Mouse (Mus musculus): Measurements from ENCODE around the gene Rbm15. TPM values are rescaled to one million over a fixed set of nuclear protein-coding genes. Genes with fewer than 3 reads are reported as not detected.
"Not testable (repeated sequence)": the region's sequence is repeated elsewhere in the genome, so short reads cannot be mapped to it uniquely, and the experiment has no call there.

Gene Rbm15
- total RNA-seq, 2 experiments from 2014 or later: 36.5 to 40.8 TPM

DNA sequence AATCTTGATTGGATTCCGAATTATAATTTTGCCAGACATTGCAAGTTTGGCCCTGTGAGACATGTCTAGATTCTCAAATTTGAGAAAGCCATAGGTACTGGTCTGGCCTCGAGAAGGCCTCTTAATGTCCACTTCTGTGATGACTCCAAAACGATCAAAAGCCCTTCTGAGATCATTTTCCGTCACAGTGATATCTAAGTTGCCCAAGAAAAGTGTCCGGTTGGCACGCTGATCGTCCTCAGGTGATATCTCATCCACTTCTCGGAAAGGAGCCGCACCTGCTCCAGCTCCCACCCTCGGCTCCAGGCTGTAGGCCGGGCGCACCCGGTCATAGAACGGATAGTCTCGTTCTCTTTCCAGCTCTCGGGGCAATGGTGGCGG, 1.7 kb downstream of the Rbm15 start:
- DNase-seq: no peak

DNA sequence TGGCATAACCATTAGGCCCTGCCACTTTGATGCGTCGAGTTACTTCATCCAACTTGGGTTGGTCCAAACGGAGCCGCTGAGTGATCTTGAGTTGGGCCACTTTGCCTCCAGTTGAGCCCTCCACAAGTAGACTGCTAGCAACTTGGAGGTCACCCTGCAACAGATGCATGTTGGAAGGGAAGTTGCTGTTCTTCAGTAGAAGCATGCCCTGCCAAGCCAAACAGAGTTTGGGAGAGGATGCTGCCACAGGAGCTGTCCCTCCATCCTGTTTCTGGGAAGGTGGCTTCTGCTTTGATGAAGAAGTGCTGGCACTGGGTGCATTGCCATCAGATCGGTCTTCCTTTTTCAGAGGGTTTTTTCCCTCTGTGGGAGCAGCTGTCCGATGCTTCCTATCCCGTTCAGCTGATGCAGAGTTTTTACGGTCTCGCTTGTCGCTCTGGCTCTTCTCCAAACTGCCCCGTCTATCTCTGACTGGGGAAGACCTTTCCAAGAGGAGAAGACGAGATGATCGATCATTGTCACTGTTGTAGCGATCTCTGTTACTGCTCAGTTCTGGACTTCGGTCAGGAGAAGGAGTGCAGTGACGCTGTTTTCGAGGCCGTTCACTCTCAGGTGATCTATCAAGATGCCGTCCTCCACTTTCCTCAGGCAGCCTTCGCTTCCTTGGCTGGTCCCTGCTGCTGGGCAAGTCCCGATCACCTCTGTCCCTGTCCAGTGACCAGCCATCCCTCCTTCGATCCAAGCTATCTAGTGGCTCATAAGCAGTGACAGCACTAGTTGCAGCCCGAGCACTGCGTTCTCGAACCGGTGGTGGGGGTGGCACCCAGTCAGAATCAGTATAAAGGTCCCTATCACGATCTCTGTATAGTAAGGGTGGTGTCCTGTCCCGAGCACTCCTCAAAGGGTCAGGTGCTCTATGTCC, 2.7 kb downstream of the Rbm15 start:
- DNase-seq: peak; percentile 39 to 58

DNA sequence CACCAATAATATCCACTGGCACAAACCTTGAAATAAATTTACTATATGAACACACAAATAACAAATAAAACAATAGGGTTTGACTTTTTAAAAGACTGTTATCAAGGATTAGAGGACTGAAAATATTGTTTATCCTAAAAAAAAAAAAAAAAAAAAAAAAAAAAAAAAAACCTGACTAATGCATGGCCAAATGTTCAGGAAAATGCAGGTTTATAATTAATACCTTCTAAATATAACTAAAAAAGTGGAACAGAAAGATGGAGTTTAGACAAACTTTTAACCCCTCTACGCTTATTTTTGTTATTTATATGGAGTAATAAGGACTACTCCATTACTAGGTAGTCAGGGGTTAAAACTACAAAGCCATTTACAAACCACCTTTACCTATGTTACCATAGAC, 7.0 kb downstream of the Rbm15 start:
- no peak for DNase-seq

DNA sequence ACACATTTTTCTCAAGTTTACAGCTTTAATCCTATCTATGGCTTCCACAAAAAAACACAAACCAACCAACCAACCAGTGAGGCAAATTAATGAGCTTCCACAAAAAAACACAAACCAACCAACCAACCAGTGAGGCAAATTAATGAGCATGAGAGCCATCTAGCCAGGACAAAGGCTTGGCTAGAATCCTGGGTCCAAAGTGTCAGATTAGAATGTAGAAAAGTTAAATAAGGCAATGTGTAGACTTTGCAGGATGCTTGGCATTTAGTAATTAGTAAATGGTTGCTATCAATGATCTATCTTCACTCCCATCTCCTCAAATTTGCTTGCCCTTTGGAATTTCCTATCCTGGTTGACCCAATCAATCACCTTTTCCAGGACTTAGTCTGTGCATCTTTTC, 11.7 kb downstream of the Rbm15 start:
- no peak for DNase-seq

- peak; percentile 40 to 41 for DNase-seq
These were observed 12.3 kb downstream of the Rbm15 start for GRCm38 (mm10) chr3:107321141-107321540.

DNA sequence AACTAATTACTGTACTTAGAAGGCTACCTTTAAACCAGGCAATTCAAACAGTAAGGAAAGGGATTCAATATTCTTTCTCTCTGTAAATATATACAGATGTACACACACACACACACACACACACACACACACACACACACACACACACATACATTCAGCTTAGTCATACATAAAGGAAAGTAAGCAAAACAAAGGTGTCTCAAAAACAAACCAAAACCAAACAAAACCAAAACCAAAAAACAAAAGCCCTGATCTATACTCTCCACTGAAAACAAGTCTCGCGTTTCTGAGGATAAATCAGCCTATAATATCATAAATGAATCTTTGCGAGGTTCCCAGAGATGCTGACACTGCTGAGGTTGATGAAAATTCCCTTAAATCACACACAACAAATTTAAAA, 16.1 kb downstream of the Rbm15 start:
- no peak for DNase-seq

- not testable (repeated sequence) for DNase-seq
These were observed 36.6 kb downstream of the Rbm15 start for GRCm38 (mm10) chr3:107296917-107297316.

DNA sequence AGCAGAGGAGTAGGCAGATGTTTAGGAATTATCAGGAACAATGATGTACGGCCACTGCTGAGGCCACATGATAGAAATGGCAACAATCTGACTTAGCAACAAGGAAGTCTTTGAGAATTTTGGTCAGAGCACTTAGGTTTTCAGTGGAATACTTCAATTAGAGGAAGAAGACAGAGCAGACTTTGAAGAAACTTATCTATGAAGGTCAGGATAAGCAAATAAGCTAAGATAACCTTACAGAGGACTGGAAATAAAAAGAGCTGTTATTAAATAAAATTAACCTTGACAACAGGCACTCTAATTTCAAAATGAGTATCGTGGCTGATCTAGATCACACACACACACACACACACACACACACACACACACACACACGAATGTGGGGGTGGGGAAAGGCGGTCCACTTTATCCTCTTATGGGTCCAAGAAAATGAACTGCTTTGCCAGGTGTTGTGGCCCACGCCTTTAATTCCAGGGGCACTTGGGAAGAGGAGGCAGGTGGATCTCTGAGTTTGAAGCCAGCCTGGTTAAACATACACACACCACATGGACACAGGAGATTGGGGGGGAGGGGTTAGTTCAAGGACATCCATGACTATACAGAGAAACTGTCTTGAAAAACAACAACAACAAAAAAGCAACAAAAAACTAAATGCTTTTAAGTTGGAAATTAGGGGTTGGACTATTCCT, 37.7 kb downstream of the Rbm15 start:
- DNase-seq: no peak

GRCm38 (mm10) chr3:107290764-107291381, 42.6 kb downstream of the Rbm15 start, which contains the start of gene Slc16a4:
Gene Slc16a4, plus strand, starts transcription at chr3:107291230.
- DNase-seq: peak; percentile 9 to 29

DNA sequence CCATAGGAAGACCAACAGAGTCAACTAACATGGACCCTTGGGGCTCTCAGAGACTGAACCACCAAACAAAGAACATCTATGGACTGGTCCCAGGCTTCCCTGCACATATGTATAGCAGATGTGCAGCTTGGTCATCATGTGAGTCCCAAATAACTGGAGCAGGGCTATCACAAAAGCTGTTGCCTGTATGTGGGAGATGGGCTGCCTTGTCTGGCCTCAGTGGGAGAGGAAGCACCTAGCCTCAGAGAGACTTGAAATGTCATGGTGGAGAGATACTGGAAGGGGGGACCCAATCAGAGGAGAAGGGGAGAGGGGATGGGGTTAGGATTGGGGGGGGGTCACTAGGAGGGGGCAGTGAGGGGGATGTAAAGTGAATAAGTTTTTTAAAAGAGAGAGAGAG, 46.1 kb downstream of the Rbm15 start:
- no peak for DNase-seq

DNA sequence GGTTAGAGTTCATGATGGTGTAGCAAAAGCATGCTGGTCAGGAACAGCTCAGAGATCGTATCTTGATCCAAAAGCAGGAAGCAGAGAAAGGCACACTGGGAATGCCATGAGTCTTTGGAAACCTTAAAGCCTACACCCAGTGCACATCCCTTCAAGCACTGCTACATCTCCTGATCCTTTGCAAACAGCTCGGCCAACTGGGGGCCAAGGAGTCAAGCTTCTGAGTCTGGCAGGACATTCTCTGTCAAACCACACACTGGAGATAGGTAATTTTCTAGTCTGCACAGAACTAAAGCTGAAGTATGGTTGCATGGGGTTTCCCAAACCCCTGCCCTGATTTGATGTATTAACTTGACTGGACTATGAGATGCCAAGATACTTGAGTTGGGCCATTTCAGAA, 47.4 kb downstream of the Rbm15 start:
- no peak for DNase-seq

GRCm38 (mm10) chr3:107278479-107279269, 54.8 kb downstream of the Rbm15 start, which contains the start of gene Lamtor5:
Gene Lamtor5, plus strand, starts transcription at chr3:107278858.
- DNase-seq: peak; percentile 90 to 93

GRCm38 (mm10) chr3:107276626-107277025, 56.8 kb downstream of the Rbm15 start:
- DNase-seq: no peak

DNA sequence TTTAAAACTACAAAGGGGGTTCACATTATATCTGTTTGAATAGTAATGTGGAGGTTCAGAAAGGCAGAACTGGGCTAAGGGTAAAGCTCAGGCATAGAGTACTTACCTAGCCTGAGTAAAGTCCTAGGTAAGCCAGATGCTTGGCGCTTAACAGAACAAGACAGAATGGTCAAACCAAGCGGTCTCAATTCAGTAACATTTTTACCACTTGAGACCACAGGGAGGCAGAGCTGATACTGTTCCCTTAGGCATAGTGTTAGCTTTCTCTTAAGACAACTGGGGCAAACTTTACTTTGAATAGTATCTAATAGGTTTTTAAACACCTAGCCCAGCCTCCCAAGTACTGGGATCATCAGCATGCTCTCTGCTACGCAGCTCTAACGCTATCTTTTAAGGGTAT, 57.5 kb downstream of the Rbm15 start:
- no peak for DNase-seq

Other genes with a start within 250 kb of the Rbm15 start
- 1 to 10 TPM in 1 of 2 experiments, under 1 TPM in 1; 0.99 to 1.2 TPM for gene Kcna2, start 232.5 kb downstream of the Rbm15 start, total RNA-seq (2021)
- gene Kcna10, start 150.6 kb downstream of the Rbm15 start, total RNA-seq (2021): not detected
- gene Cym, start 111.9 kb downstream of the Rbm15 start, total RNA-seq (2021): under 1 TPM; 0.23 to 0.66 TPM
- not detected for gene A630076J17Rik, start 103.1 kb downstream of the Rbm15 start, total RNA-seq (2021)
- gene Prok1, start 94.0 kb downstream of the Rbm15 start, total RNA-seq (2021): 1 to 10 TPM; 1.1 to 1.7 TPM
- gene Lamtor5, start 54.8 kb downstream of the Rbm15 start, total RNA-seq (2021): 10 to 100 TPM; 83.2 to 87.6 TPM
- under 1 TPM; 0.23 to 0.63 TPM for gene Slc16a4, start 42.4 kb downstream of the Rbm15 start, total RNA-seq (2021)
- gene Kcnc4, start 125.9 kb upstream of the Rbm15 start, total RNA-seq (2021): 10 to 100 TPM in 1 of 2 experiments, 1 to 10 TPM in 1; 5.1 to 10.5 TPM
- 10 to 100 TPM in 1 of 2 experiments, 1 to 10 TPM in 1; 2.5 to 10.7 TPM for gene Slc6a17, start 184.3 kb upstream of the Rbm15 start, total RNA-seq (2021)
- gene Ubl4b, start 221.4 kb upstream of the Rbm15 start, total RNA-seq (2021): not detected

Data from adrenal gland, postnatal 36 days (tissue).